Mouse (Mus musculus) CH12.LX (cell line): ENCODE results near the gene Adra2b.
A peak's percentile ranks its signal among the peaks of the same experiment; 100 is the strongest.

Experiments
- CTCF ChIP-seq, 2 experiments: IDR thresholded peaks in 1 of 2; conservative IDR thresholded peaks in 1 of 2; 2 replicates each; pipeline ENCODE4 v1.5.1; 2011 to 2012; ENCODE audit warnings: low read depth in 2 of 2, low read length in 2 of 2, improper control_type of control experiment in 1 of 2, inconsistent platforms in 1 of 2, mild to moderate bottlenecking in 1 of 2, moderate library complexity in 1 of 2
- E2F4 ChIP-seq: IDR thresholded peaks from 2 replicates; pipeline ENCODE4 v1.6.1; 2011; ENCODE audit warnings: low read depth, low read length, improper control_type of control experiment; ENCODE audit not compliant: insufficient replicate concordance
- MAFK ChIP-seq: IDR thresholded peaks from 2 replicates; pipeline ENCODE4 v1.6.1; 2011; ENCODE audit warnings: low read length, improper control_type of control experiment; ENCODE audit not compliant: insufficient replicate concordance
- POLR2A ChIP-seq: IDR thresholded peaks from 2 replicates; pipeline ENCODE4 v1.6.1; 2011; ENCODE audit warnings: low read depth, mild to moderate bottlenecking, improper control_type of control experiment, low read length
- SIN3A ChIP-seq: IDR thresholded peaks from 2 replicates; pipeline ENCODE4 v1.6.1; 2012; ENCODE audit warnings: low read length, improper control_type of control experiment, inconsistent platforms
- USF2 ChIP-seq: conservative IDR thresholded peaks from 2 replicates; pipeline ENCODE4 v1.6.1; 2011; ENCODE audit warnings: low read depth, low read length, improper control_type of control experiment
- ZC3H11A ChIP-seq: IDR thresholded peaks from 2 replicates; pipeline ENCODE4 v1.6.1; 2012; ENCODE audit warnings: low read depth, mild to moderate bottlenecking, inconsistent platforms, low read length, improper control_type of control experiment

GRCm38 (mm10) chr2:127338012-127338411 is 25.0 kb upstream of the Adra2b start:
- TF ChIP-seq MAFK (no peak), CTCF (conservative IDR thresholded peaks at IDR 0.05 in 1 of 2, IDR thresholded peaks at IDR 0.05 in 1 of 2; ENCODE audit: low read depth in 2 of 2, low read length in 2 of 2) (no peak), E2F4 (no peak), ZC3H11A (no peak), POLR2A (no peak), SIN3A (peak; percentile 75; the same call in 1 of the 2 replicates), USF2 (0 out of 2 replicates have a peak, but pooled peaks have one; percentile 14)
